Mouse (Mus musculus) mature B cell (primary cell): ENCODE measurements around the gene Rnf144b.

Source experiments
- in situ Hi-C: fragments of 300-500 bp; cut with MboI; formaldehyde crosslinking; loops from 2 replicates; pipeline ENCODE4 v1.14.3; 2019

The Rnf144b gene

GRCm38 (mm10) chr13:47264382-47264781, 141.9 kb downstream of the Rnf144b start:
- in situ Hi-C loops = no loop called here

GRCm38 (mm10) chr13:47266411-47266810, 144.0 kb downstream of the Rnf144b start:
- in situ Hi-C loops = no loop called here

DNA sequence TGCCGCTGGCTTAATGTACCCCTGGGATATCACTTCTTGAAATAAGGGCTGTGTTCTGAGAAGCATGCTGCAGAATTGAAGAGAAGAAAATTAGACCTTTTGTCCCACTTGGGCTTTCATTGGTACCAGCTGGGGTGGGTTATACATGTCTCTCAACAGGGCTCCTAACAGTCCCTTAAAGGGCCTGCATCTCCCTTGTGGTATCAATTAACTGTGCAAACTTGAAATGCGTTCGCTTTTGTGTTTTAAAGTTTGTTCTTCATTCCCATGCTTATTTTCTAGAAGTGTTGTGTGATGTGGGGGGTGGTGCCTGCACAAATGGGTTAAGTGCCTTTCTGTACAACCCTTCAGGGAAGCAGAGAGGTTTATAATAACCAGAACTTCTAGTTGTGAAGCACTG, 145.8 kb downstream of the Rnf144b start:
- in situ Hi-C loops = no loop called here

DNA sequence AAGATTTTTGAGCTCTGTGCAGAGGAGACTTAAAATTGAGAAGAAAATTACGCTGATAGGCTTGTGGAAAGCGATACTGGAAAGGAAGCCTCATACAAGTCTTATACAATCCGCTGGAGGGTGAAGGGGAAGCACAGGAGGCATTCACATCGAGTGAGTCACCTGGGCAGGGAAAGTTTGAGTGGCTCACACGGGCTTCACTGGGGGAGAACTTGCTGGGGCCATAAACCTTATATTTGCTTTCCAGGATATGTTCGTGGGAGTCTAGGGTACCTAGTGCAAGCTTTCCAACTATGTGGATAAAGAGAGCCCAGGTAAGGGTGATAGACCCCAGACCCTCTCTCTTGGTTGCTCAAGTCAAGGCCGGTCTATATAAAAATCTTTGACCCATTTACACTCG, 150.5 kb downstream of the Rnf144b start:
- in situ Hi-C loops = no loop called here

DNA sequence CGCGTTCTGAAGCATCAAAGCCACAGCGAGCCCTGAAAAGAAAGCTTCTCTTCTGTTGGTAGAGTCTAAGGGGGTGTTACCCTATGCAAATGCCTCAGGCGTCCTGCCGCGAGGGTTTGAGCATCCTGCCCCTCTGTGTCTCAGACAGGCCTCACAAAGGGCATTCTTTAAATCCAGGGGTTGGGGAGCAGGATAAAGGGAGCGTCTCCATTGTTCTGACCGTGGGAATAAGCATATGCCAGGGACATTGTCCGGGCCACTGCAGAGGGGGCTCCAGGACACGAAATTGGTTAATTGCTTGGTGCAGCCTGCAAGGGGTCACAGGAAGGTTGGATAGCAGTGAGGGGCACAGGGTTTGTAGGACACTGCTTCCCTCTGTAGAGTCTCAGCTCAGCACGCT, 151.0 kb downstream of the Rnf144b start:
- in situ Hi-C loops = no loop called here

DNA sequence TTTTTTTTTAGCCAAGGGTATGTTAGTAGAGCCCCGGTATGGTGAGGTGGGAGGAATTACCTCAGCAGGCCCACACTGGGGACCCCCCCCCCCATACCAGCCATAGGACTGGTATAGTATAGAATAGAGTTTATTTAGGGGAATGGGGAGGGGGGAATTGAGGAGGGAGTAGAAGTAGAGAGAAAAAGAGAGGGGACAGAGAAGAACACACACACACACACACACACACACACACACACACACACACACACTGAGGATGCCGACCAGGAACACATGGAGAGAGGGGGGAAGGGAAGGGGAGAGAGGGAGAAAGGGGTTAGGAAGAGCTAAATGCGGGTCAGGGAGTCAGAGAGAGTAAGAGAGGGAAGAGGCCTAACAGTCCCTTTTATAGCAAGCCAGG, 151.7 kb downstream of the Rnf144b start:
- in situ Hi-C loops = no loop called here

DNA sequence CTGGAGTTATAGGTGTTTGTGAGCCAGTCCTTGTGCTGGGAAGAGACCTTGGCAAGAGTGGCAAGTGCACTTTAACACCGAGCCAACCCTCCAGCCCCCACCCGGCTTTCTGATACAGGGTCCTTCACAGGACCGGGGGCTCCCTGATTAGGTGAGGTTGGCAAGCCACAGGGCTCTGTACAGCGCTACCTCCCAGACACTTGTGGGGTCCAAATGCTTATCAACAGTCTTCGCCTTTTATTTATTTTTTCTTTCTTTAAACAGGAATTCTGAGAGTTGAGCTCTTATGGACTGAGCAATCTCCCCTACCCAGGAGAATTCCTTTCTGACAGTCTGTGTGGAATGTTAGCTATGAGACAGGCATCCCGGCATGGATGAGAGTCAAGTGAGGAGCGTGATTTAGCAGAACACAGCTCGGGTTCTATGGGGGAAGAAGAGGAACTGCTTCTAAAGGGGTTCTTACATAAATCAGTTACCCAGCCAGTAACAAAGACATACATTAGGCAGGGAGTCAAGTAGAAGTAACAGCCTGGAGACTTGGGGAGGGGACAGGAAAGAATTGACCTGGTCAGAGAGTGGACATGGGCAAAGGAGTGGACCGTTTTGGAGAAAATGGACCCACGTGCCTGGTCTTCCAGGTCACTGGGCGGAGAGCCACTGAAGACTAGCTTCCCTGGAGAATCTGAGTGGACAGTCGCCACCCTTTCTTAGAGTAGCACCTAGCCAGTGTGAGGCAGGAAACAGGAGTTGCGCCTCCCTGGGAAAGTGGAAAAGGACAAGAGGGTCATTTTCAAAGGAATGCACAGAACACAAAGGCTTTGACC, 154.8 kb downstream of the Rnf144b start:
- in situ Hi-C loops = no loop called here

- in situ Hi-C loops = no loop called here
These were observed 155.4 kb downstream of the Rnf144b start for GRCm38 (mm10) chr13:47277824-47278290.

GRCm38 (mm10) chr13:47282221-47282620, 159.8 kb downstream of the Rnf144b start:
- in situ Hi-C loops = no loop called here

GRCm38 (mm10) chr13:47288449-47288848, 166.0 kb downstream of the Rnf144b start:
- in situ Hi-C loops = no loop called here

DNA sequence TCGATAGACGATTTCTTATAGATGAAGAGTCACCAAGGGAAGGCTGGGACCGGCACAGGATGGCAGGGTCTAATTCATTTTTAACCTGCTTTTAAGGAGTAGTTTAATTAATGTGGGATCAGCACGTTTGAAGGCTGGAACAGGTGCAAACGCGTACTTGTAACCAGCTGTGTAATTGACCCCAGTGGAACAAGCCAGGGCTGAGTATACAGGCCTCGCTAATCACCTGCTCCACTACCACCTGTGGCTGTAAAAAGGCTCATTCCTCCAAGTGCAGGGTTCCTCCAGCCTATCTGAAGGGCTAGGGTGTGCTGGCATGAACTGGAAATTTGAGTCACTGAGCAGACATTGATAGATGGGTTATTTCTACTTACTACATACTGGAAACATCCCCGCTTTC, 174.0 kb downstream of the Rnf144b start:
- in situ Hi-C loops = no loop called here
